Mouse (Mus musculus) spleen, adult 2 months (tissue): ENCODE measurements around the gene Pus7l.

Experiments used
- CTCF ChIP-seq: fragments of 200-500 bp; IDR thresholded peaks from 2 replicates; pipeline ENCODE4 v1.5.1; 2011; ENCODE audit warnings: mild to moderate bottlenecking, inconsistent platforms; ENCODE audit not compliant: insufficient read depth, insufficient read length, insufficient replicate concordance; ENCODE audit errors: extremely low read depth
- POLR2A ChIP-seq: fragments of 200-500 bp; IDR thresholded peaks from 2 replicates; pipeline ENCODE4 v1.6.1; 2011; ENCODE audit warnings: low read depth, low read length, inconsistent platforms

DNA sequence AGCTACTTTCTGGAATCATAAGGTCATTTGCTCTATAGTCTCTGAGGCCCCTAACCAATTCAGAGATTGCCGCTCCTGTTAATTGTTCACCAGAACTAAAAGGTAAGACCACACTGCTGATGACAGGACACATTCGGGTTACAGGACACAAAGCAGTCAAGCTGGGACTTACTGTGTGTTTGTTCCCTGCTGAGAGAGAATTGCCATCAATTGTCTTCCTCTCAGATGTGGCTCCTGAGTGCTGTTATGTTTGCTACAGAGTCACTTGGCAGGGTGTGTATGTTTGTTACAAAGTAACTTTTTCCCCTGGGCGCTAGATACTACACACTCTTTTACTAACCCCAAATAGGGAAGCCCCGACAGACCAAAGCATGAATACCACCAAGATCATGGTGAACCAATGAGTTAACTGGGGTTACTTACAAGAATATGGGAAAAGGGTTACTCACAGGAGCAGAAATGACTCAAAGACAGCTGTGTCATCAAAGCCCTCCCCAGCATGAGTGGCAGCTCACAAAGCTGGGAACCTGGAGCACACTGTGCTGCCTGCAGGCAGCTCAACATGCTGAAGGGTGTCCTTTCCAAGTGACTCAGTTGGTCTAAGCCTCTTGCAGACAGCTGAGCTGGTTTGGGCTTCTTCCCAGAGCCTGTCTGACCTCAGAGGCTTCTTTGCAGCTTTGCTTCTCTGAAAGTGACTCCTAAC, 31.4 kb upstream of the Pus7l start:
- no peak for TF ChIP-seq CTCF
- TF ChIP-seq POLR2A: no peak
